Mouse (Mus musculus): ENCODE results near the gene Abcf2. TPM values are rescaled to one million over a fixed set of nuclear protein-coding genes. Genes with fewer than 3 reads are reported as not detected.
"Not testable (repeated sequence)": the region's sequence is repeated elsewhere in the genome, so short reads cannot be mapped to it uniquely, and the experiment has no call there.

Abcf2 gene
- polyA plus RNA-seq, 1 experiment from 2014 or later: 128 TPM

DNA sequence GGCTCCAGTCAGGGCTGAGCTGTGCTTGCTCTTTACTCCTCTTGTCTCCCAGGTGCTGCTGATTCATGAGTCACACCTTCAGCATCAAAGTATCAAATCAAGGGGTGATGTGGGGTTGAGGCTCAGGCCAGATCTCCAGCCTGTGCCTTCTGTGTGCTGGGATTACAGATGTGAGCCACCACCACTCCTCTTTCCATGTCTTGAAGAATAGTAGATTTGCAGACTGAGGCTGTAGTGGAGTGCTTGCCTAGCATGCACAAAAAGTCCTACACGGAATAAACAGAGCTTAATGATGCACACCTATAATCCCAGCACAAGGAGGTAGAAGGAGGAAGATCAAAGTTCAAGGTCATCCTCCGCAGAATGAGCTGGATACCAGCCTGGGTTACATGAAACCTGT, 20.6 kb downstream of the Abcf2 start, which contains the start of gene 4931409K22Rik:
Gene 4931409K22Rik, minus strand, starts transcription at position 101 of the 400 bp plus-strand sequence.
- Histone ChIP-seq H3K4me1 (peaks cover 23% of the 10 kb centered on the region), H3K36me3 (no peaks in the 10 kb centered on the region), H3K9ac (no peak within 1 kb of the TSS), H3K9me3 (no peaks in the 10 kb centered on the region), H3K27ac (no peak within 1 kb of the TSS), H3K27me3 (no peaks in the 10 kb centered on the region), H3K4me3 (no peak within 1 kb of the TSS), H3K4me2 (replicated peaks) (no peak within 1 kb of the TSS)
- no peak for ATAC-seq (ENCODE audit: low FRiP score, low read depth)
- 73% methylated on average over 2 of the region's 2 CpGs for WGBS

DNA sequence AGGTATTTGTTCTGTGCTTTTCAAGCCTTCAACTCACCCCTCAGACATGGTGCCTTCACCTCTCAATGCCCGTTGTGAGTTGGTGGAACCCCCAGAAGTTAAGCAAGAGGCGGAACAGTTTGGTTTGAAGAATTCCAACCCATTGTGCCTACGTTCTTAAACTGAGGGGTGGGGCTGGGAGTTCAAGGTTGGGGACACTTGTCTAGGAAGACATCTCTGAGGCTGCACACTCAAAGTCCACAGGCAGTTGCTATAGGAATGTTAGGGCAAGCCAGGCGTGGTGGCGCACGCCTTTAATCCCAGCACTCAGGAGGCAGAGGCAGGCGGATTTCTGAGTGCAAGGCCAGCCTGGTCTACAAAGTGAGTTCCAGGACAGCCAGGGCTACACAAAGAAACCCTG, 21.9 kb downstream of the Abcf2 start:
- ATAC-seq (ENCODE audit: low FRiP score, low read depth): not testable (repeated sequence)
- whole genome bisulfite sequencing: 90% methylated on average over 7 of the region's 7 CpGs

DNA sequence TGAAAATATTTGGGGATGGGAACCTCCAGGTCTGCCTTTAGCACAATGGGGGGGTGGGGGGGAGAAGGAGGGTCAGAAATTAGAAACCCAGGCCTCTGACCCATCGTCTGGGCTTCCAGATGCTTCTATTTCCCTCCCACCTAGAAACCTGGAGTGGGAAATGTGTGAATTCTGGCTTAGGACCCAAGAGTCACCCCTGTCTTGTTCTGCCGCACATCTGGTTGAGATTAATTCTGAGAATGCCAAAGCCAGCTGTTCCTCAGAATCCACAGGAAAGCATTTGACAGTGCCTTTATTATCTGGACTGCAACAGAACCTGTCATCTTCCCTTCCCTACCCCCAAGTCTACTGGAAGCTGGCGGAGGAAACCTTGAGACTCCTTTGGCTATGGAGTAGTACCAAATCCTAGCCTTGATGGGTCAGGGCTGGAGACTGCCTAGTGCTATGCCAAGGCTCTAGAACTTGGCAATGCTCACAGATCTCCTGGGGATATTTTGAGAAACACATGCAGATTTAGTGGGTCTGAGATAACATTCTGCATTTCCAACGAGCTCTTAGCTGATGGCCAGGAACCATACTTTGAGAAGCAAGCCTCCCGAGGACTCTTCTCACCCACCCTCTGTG, 23.5 kb downstream of the Abcf2 start:
- peaks cover 12% of the 10 kb centered on the region for H3K27me3 ChIP-seq
- H3K27ac ChIP-seq: peak overlapping the region; percentile 55; the same call in 1 of the 2 replicates
- H3K9me3 ChIP-seq: no peaks in the 10 kb centered on the region
- H3K36me3 ChIP-seq: no peaks in the 10 kb centered on the region
- 0 out of 2 replicates have a peak overlapping the region, but pooled peaks have one; percentile 14 for H3K4me2 ChIP-seq (replicated peaks)
- H3K9ac ChIP-seq: no peak overlapping the region
- 37% methylated on average over 5 of the region's 5 CpGs for whole genome bisulfite sequencing
- no peak overlapping the region for H3K4me3 ChIP-seq
- ATAC-seq (ENCODE audit: low FRiP score, low read depth): peak; percentile 62; the same call in 1 of the 2 replicates
- H3K4me1 ChIP-seq: peaks cover 38% of the 10 kb centered on the region

More for the DNA sequence above, 21.9 kb downstream of the Abcf2 start:
- H3K9me3 ChIP-seq; H3K27ac ChIP-seq; H3K36me3 ChIP-seq; H3K9ac ChIP-seq; H3K27me3 ChIP-seq; H3K4me3 ChIP-seq; H3K4me2 ChIP-seq (replicated peaks): not testable (repeated sequence)
- peaks cover 37% of the 10 kb centered on the region for H3K4me1 ChIP-seq

DNA sequence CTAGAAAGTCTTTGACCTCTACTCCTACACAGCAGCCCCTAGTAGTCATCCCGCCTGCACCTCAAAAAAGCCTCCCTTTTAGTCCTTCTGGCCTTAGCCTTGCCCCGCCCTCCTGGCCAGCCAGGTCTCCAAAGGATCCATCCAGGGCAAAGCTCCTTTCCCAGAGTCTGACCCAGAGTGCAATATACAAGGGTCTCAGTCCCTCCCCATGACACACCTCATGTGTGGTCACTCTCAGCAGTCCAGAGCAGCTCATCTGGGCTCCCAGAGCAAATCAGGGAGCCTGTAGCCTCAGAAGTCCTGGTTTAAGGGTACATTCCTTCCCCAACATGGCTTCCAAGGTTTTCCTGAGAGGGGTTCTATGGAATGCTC, 26.0 kb downstream of the Abcf2 start:
- WGBS: 59% methylated on average over 2 of the region's 2 CpGs
- H3K4me3 ChIP-seq: peak overlapping the region; percentile 3; the same call in 1 of the 2 replicates
- H3K27ac ChIP-seq: no peak overlapping the region
- H3K4me1 ChIP-seq: peaks cover 38% of the 10 kb centered on the region
- peaks cover 12% of the 10 kb centered on the region for H3K27me3 ChIP-seq
- no peaks in the 10 kb centered on the region for H3K9me3 ChIP-seq
- H3K9ac ChIP-seq: 0 out of 2 replicates have a peak overlapping the region, but pooled peaks have one; percentile 2
- no peak for ATAC-seq (ENCODE audit: low FRiP score, low read depth)
- no peaks in the 10 kb centered on the region for H3K36me3 ChIP-seq
- H3K4me2 ChIP-seq (replicated peaks): peak overlapping the region; percentile 56

DNA sequence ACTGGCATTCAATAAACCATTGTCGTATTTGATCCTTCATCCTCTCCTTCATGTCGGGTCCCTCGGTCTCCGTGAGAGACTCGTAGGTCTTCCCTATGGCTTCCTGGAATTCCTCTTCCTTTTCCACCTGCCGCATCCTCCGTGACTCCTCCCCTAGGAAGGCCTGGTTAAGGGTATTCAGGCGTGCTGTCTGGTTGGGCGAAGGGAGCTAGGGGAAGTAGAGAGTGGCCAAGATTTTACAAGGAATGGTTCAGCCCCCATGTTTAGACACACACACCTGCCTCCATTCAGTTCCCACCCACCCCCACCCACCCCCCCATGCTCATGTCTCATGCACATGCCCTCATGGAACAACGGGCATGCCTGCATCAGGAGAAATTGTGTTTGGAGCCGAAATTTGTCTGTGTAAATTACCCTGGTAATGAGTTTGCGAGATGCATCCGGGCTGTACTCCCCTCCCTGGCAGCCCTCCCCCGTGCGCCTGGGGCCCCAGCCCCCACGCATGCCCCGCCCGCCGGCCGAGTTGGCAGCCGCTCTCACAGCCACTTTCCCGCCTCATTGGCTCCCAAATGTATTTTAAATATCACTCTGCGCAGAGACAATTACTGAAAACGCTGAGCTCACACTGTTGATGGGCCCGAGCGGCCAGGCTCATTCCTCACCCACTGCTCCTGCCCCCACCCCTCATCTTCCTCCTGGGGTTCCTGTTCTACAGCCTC, 26.5 kb downstream of the Abcf2 start:
- H3K9ac ChIP-seq: 0 out of 2 replicates have a peak overlapping the region, but pooled peaks have one; percentile 2
- H3K36me3 ChIP-seq: no peaks in the 10 kb centered on the region
- peak; percentile 52; the same call in 1 of the 2 replicates for ATAC-seq (ENCODE audit: low FRiP score, low read depth)
- peak overlapping the region; percentile 56 for H3K4me2 ChIP-seq (replicated peaks)
- no peaks in the 10 kb centered on the region for H3K9me3 ChIP-seq
- H3K4me3 ChIP-seq: peak overlapping the region; percentile 3; the same call in 1 of the 2 replicates
- peaks cover 12% of the 10 kb centered on the region for H3K27me3 ChIP-seq
- peaks cover 38% of the 10 kb centered on the region for H3K4me1 ChIP-seq
- WGBS: 26% methylated on average over 26 of the region's 26 CpGs
- no peak overlapping the region for H3K27ac ChIP-seq

DNA sequence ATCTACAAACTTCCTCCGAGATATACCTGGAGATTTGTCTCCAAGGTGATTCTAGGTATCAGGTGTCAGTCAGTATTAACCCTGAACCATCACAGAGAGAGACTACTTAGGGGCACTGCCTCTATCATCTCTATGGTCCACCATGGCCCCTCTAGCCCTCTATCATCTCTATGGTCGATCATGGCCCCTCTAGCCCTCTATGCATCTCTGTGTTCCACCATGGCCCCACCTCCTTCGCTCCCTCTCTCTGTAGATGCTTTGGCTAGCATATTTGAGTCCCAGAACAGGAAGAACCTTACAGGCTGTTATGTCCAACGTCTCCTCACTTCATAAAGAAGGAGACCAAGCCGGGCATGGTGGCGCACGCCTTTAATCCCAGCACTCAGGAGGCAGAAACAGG, 34.6 kb downstream of the Abcf2 start:
- Histone ChIP-seq H3K27me3 (peaks cover 5% of the 10 kb centered on the region; the same call in 1 of the 2 replicates), H3K36me3 (no peaks in the 10 kb centered on the region), H3K9ac (no peak overlapping the region), H3K4me3 (no peak overlapping the region), H3K9me3 (no peaks in the 10 kb centered on the region), H3K27ac (no peak overlapping the region), H3K4me1 (peaks cover 28% of the 10 kb centered on the region), H3K4me2 (replicated peaks) (no peak overlapping the region)
- no peak for ATAC-seq (ENCODE audit: low FRiP score, low read depth)
- 78% methylated on average over 7 of the region's 7 CpGs for WGBS

DNA sequence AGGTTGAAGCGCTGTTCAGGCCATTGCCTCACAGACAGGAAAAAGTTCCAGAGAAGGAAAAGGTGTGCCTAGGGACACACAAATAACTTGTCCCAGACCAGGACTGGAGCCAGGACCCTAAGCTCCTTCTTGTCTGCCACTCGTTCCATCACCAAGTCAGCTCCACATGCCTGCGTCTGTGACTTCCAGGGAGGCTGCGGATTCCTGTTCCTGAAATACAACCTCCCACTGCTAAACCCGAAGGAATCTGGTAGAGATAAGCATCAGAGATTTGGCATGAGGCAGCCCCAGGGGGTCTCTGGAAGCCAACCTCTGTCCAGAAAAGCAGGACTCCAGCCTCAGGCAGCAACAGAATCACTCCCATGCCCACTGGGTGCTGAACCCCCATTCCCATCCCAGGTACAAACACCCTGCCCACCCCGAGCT, 36.1 kb downstream of the Abcf2 start:
- Histone ChIP-seq H3K4me3 (0 out of 2 replicates have a peak overlapping the region, but pooled peaks have one; percentile 19), H3K9ac (0 out of 2 replicates have a peak overlapping the region, but pooled peaks have one; percentile 46), H3K9me3 (no peaks in the 10 kb centered on the region), H3K27me3 (peaks cover 14% of the 10 kb centered on the region; the same call in 1 of the 2 replicates), H3K4me1 (peaks cover 28% of the 10 kb centered on the region), H3K4me2 (replicated peaks) (peak overlapping the region; percentile 55), H3K27ac (peak overlapping the region; percentile 67; the same call in 1 of the 2 replicates), H3K36me3 (no peaks in the 10 kb centered on the region)
- ATAC-seq (ENCODE audit: low FRiP score, low read depth): peak; percentile 41; the same call in 1 of the 2 replicates
- WGBS: 14% methylated on average over 6 of the region's 6 CpGs

DNA sequence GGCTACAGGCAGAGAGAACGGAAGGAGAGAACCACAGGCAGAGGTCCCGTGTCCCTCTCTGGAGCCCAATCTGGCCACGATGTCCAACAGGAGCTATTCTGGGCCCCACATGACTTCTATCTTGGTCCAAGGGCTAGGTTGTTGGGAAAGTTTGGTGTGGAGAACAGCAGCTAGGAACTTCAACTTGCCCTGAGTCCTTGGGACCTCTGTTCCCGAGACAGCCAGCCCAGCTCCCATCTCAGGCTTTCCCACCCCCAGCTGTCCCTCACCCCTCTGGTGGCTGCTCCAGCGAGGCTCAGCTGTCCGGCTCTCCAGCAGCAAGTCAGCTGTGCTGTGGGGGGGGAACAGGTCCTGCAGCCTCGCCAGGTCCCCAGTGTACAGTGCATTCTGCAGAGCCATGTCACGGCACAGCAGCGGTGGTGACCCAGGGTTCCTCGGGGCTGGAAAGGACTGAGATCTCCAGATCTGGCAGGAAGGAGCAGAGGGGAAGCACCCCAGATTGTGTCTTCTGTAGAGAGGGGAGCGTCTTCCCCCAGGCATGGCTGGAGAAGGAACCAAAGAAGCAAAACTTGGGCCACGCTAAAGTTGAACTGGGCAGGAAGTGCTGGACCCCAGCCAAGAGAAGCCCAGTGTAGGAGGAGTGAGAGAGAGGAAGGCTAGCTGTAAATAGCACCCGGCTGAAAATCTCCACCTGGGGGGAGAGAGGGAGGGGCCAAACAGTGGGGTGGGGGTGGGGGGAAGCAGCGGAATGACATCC, 36.7 kb downstream of the Abcf2 start, which contains the start of gene Asb10:
Gene Asb10, minus strand, starts transcription at position 592 of the 757 bp plus-strand sequence.
- H3K27me3 ChIP-seq: peaks cover 18% of the 10 kb centered on the region; the same call in 1 of the 2 replicates
- H3K9me3 ChIP-seq: no peaks in the 10 kb centered on the region
- WGBS: 25% methylated on average over 14 of the region's 14 CpGs
- peak within 1 kb of the TSS; percentile 55 for H3K4me2 ChIP-seq (replicated peaks)
- no peaks in the 10 kb centered on the region for H3K36me3 ChIP-seq
- peak within 1 kb of the TSS; percentile 46; the same call in 1 of the 2 replicates for H3K9ac ChIP-seq
- H3K4me1 ChIP-seq: peaks cover 28% of the 10 kb centered on the region
- ATAC-seq (ENCODE audit: low FRiP score, low read depth): peak; percentile 58
- peak within 1 kb of the TSS; percentile 19; the same call in 1 of the 2 replicates for H3K4me3 ChIP-seq
- H3K27ac ChIP-seq: peak within 1 kb of the TSS; percentile 67; the same call in 1 of the 2 replicates

DNA sequence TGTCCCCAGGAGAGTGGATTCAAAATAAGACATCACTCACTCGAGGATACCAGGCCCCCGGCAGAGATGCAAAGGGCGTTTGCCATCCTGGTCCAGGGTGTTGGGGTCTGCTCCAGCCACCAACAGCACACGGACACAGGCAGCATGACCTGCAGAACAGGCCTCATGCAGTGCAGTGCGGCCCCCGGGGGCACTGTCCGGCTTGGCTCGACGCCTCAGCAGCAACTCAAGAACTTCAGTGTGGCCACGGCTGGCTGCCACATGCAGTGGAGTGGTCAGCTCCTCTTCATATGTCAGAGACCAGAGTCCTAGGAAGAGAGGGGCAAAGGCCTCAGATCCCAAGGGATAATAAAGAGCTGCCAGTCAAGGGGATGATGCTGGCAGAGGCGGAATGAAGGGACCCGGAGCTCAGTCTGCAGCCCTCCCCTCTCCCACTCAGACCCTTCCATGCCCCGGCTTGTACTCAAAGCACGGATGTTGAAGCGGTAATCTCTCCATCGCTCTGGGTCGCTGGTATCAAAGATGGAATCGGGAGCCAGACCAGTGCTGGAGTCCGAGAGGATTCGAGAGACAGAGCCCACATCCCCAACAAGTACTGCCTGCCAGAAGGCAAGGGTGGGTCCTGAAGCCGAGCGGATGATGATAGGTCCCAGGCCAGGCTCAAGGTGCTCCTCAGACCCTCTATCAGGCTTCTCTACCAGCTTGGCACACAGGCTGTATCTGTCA, 37.5 kb downstream of the Abcf2 start:
- ATAC-seq (ENCODE audit: low FRiP score, low read depth): no peak
- Histone ChIP-seq H3K9me3 (no peaks in the 10 kb centered on the region), H3K9ac (peak overlapping the region; percentile 31; the same call in 1 of the 2 replicates), H3K36me3 (no peaks in the 10 kb centered on the region), H3K27ac (no peak overlapping the region), H3K4me1 (peaks cover 28% of the 10 kb centered on the region), H3K27me3 (peaks cover 21% of the 10 kb centered on the region; the same call in 1 of the 2 replicates), H3K4me3 (no peak overlapping the region), H3K4me2 (replicated peaks) (peak overlapping the region; percentile 55; the same call in 1 of the 2 replicates)
- 75% methylated on average over 22 of the region's 22 CpGs for WGBS

DNA sequence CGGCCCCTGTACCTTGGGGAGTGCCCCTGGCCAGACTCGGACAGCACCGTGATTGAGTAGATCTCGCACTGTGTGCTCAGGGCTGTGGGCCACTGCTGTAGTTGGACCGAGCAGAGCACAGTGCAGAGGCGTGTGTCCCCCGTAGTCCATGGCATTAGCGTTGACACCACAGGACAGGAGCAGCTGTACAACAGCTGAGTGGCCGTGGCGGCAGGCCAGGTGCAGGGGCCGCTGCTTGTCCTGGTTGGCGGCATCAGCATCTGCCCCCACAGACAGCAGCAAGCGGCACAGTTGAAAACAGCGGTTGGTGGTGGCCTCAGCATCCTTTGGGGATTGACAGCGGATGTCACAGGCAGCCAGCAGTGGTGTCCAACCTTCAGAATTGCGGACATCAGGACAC, 39.6 kb downstream of the Abcf2 start:
- no peak overlapping the region for H3K27ac ChIP-seq
- WGBS: 61% methylated on average over 16 of the region's 16 CpGs
- no peaks in the 10 kb centered on the region for H3K9me3 ChIP-seq
- H3K4me3 ChIP-seq: no peak overlapping the region
- peak; percentile 38; the same call in 1 of the 2 replicates for ATAC-seq (ENCODE audit: low FRiP score, low read depth)
- H3K4me2 ChIP-seq (replicated peaks): no peak overlapping the region
- H3K4me1 ChIP-seq: peaks cover 28% of the 10 kb centered on the region
- no peaks in the 10 kb centered on the region for H3K36me3 ChIP-seq
- H3K9ac ChIP-seq: no peak overlapping the region
- H3K27me3 ChIP-seq: peaks cover 34% of the 10 kb centered on the region

DNA sequence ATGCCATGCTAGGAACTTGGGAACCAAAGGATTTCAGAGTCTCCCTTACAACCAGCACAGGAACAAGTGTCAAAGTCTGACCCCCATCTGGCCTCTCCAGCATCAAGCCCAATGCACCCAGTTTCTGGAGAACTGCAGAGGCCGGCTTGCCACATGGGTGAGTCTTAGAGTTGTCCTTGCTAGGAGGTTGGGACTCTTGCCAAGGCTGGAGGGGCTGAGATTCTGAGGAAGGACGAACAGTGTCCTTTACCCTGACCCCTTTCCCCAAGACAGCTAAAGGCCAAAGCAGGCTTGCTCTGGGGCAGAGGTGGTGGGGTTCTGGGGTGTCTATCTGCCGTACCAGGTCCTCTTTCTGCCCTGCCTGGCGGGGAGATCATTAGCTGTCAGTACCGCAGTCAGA, 40.8 kb downstream of the Abcf2 start:
- H3K4me1 ChIP-seq: peaks cover 26% of the 10 kb centered on the region
- no peaks in the 10 kb centered on the region for H3K9me3 ChIP-seq
- H3K4me2 ChIP-seq (replicated peaks): no peak overlapping the region
- H3K36me3 ChIP-seq: no peaks in the 10 kb centered on the region
- no peak overlapping the region for H3K9ac ChIP-seq
- no peak overlapping the region for H3K4me3 ChIP-seq
- no peak for ATAC-seq (ENCODE audit: low FRiP score, low read depth)
- H3K27me3 ChIP-seq: peaks cover 45% of the 10 kb centered on the region
- no peak overlapping the region for H3K27ac ChIP-seq
- WGBS: 63% methylated on average over 5 of the region's 5 CpGs

Data from limb, embryonic 13.5 days (tissue).